Mouse (Mus musculus) midbrain, postnatal 0 days (tissue): ENCODE data around the gene Lrfn2. TPM values are rescaled to one million over a fixed set of nuclear protein-coding genes. Genes with fewer than 3 reads are reported as not detected.

ENCODE experiments used
- ATAC-seq: fragments of 200-750 bp; cut with Nextera tagmentation; 2 replicates; pipeline ENCODE4 v1.8.0; 2017; ENCODE audit warnings: moderate number of reproducible peaks, mild to moderate bottlenecking, moderate TSS enrichment, moderate library complexity; ENCODE audit not compliant: low FRiP score
- DNase-seq: peaks from one replicate; pipeline ENCODE4 v3.0.0-alpha.2; 2015; ENCODE audit warnings: low spot score
- H3K27ac ChIP-seq: fragments of 300-500 bp; sonication (generic); 2 replicates; pipeline ENCODE4 v1.5.1; 2014; ENCODE audit warnings: low read depth, mild to moderate bottlenecking, low read length, mixed read lengths
- H3K27me3 ChIP-seq: fragments of 300-500 bp; sonication (generic); 2 replicates; pipeline ENCODE4 v1.6.1; 2014; ENCODE audit warnings: low read length, control low read depth, mixed read lengths; ENCODE audit not compliant: insufficient read depth
- H3K36me3 ChIP-seq: fragments of 300-500 bp; sonication (generic); 2 replicates; pipeline ENCODE4 v1.6.1; 2014; ENCODE audit warnings: low read length, control low read depth, mixed read lengths; ENCODE audit not compliant: insufficient read depth
- H3K4me1 ChIP-seq: fragments of 300-500 bp; sonication (generic); 2 replicates; pipeline ENCODE4 v1.6.1; 2014; ENCODE audit warnings: mild to moderate bottlenecking, control low read depth, antibody characterized with exemption, low read length, mixed read lengths; ENCODE audit not compliant: insufficient read depth
- H3K4me2 ChIP-seq: fragments of 300-500 bp; sonication (generic); 2 replicates; pipeline ENCODE4 v1.6.1; 2014; ENCODE audit warnings: low read depth, mild to moderate bottlenecking, low read length, mixed read lengths; ENCODE audit not compliant: poor library complexity, severe bottlenecking
- H3K4me3 ChIP-seq: fragments of 300-500 bp; sonication (generic); 2 replicates; pipeline ENCODE4 v1.5.1; 2014; ENCODE audit warnings: low read depth, mild to moderate bottlenecking, low read length, moderate library complexity
- H3K9ac ChIP-seq: fragments of 300-500 bp; sonication (generic); replicated peaks from 2 replicates; pipeline ENCODE4 v1.6.1; 2014; ENCODE audit warnings: mild to moderate bottlenecking, low read length, moderate library complexity, mixed read lengths; ENCODE audit not compliant: poor library complexity, severe bottlenecking
- H3K9me3 ChIP-seq: fragments of 300-500 bp; sonication (generic); 2 replicates; pipeline ENCODE4 v1.6.1; 2016; ENCODE audit warnings: low read length, control low read depth
- CTCF ChIP-seq: IDR thresholded peaks from 2 replicates; pipeline ENCODE4 v1.5.1; 2016; ENCODE audit warnings: antibody characterized with exemption, mild to moderate bottlenecking
- WGBS: fragments of 180-500 bp; shearing (Covaris S2); extraction: QIAGEN DNeasy Blood & Tissue Kit; methylation state at CpG from one replicate; pipeline ENCODE4 v1.1.7; 2014; 5-methylcytosine and 5-hydroxymethylcytosine counted together
- microRNA-seq: library from miRNA; unstranded; fragments of <30 nt; microRNA quantifications from one replicate; pipeline ENCODE4, GENCODE M21; 2016; ENCODE audit warnings: borderline number of aligned reads
- polyA plus RNA-seq: library from polyadenylated mRNA; unstranded; fragments of >200 nt; fragmentation: Nextera tagmentation; extraction: Ambion mirVana; gene quantifications from 2 replicates; pipeline ENCODE4 v1.2.1, GENCODE M21; 2015
- total RNA-seq: library from RNA; depleted of rRNA; stranded (reverse); fragments of >200 nt; gene quantifications from 2 replicates; pipeline ENCODE4 v1.2.3, GENCODE M21; 2014

The Lrfn2 gene
- total and polyA plus RNA-seq, 2 experiments from 2014 or later = 17.3 to 40.7 TPM

DNA sequence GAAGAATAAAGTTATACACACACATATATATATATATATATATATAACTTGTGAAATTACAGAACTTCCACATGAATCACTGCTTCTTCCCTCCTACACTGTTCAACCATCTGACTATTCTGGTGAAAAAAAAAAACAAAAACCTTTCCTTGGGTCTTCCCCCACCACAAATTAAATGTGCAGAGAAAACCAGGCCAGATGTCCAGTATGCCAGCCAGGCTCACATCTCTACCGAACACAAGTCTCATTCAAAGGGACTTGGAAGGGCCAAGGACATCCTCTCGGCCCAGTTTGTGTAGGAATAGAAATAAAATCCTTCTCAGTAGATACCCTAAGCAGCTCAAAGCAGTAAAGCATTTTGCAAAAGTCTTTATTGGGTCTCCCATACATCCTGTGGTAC is 179.7 kb downstream of the Lrfn2 start:
- no peak overlapping the region for H3K4me2 ChIP-seq
- TF ChIP-seq CTCF = no peak
- H3K9me3 ChIP-seq = no peaks in the 10 kb centered on the region
- WGBS = 84% methylated on average over 2 of the region's 2 CpGs
- ATAC-seq (no peak), DNase-seq (no peak)
- no peak overlapping the region for H3K4me3 ChIP-seq
- H3K36me3 ChIP-seq = no peaks in the 10 kb centered on the region
- H3K9ac ChIP-seq = no peak overlapping the region
- no peaks in the 10 kb centered on the region for H3K4me1 ChIP-seq
- no peaks in the 10 kb centered on the region for H3K27me3 ChIP-seq
- H3K27ac ChIP-seq = no peak overlapping the region

- DNase-seq = peak; percentile 7
- no peaks in the 10 kb centered on the region for H3K9me3 ChIP-seq
These were observed 181.2 kb downstream of the Lrfn2 start for GRCm38 (mm10) chr17:49113336-49113735.

DNA sequence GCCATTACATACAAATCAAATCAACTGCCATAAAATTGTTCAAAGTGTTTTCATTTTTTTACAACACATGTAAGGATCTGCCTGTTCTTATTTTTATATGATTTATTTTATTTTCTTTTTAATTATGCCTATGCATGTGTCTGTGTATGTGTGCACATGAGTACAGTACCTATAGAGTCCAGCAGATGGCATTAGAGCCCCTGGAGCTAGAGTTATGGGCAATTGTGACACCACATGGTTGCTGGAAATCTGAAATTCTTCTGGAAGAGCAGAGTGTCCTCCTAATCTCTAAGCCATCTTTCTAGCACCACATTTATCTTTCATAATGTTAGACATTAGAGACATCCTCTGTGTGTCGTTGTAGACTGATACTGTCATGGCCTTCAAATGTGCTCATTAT is 192.0 kb downstream of the Lrfn2 start:
- WGBS = 97% methylated on average over 1 of the region's 1 CpGs
- no peak overlapping the region for H3K4me2 ChIP-seq
- H3K36me3 ChIP-seq = no peaks in the 10 kb centered on the region
- no peaks in the 10 kb centered on the region for H3K4me1 ChIP-seq
- H3K4me3 ChIP-seq = no peak overlapping the region
- H3K27ac ChIP-seq = no peak overlapping the region
- no peaks in the 10 kb centered on the region for H3K27me3 ChIP-seq
- H3K9ac ChIP-seq = no peak overlapping the region
- H3K9me3 ChIP-seq = no peaks in the 10 kb centered on the region
- TF ChIP-seq CTCF = peak; percentile 40; the same call in 1 of the 2 replicates
- ATAC-seq (no peak), DNase-seq (no peak)

More at GRCm38 (mm10) chr17:49113336-49113735, 181.2 kb downstream of the Lrfn2 start:
- H3K4me3 ChIP-seq = no peak overlapping the region
- no peaks in the 10 kb centered on the region for H3K4me1 ChIP-seq
- no peaks in the 10 kb centered on the region for H3K27me3 ChIP-seq
- H3K4me2 ChIP-seq = no peak overlapping the region
- 53% methylated on average over 3 of the region's 3 CpGs for WGBS
- no peak overlapping the region for H3K27ac ChIP-seq
- no peak for TF ChIP-seq CTCF
- H3K9ac ChIP-seq = no peak overlapping the region
- H3K36me3 ChIP-seq = no peaks in the 10 kb centered on the region
- no peak for ATAC-seq

- Histone ChIP-seq H3K4me1 (no peaks in the 10 kb centered on the region), H3K4me2 (no peak overlapping the region), H3K36me3 (no peaks in the 10 kb centered on the region), H3K4me3 (no peak overlapping the region), H3K9me3 (no peaks in the 10 kb centered on the region), H3K27me3 (no peaks in the 10 kb centered on the region), H3K9ac (no peak overlapping the region), H3K27ac (no peak overlapping the region)
- no peak for TF ChIP-seq CTCF
- ATAC-seq = no peak
- WGBS = 74% methylated on average over 3 of the region's 3 CpGs
- no peak for DNase-seq
These were observed 192.5 kb downstream of the Lrfn2 start for GRCm38 (mm10) chr17:49124642-49125041.

Small RNA genes lying within 50 kb of the gene (microRNA-seq; reads per million reads assigned to microRNA genes)
- not detected for gene Gm44304
